Mouse (Mus musculus) E14TG2a.4 (cell line): Measurements from ENCODE around the gene Zfp92.

Source experiments
- CTCF ChIP-seq: conservative IDR thresholded peaks from 2 replicates; pipeline ENCODE4 v1.5.1; 2014; ENCODE audit warnings: low read length
- NANOG ChIP-seq: IDR thresholded peaks from 2 replicates; pipeline ENCODE4 v1.6.1; 2014; ENCODE audit warnings: borderline replicate concordance, low read length, mixed read lengths
- POU5F1 ChIP-seq: IDR thresholded peaks from 2 replicates; pipeline ENCODE4 v1.6.1; 2014; ENCODE audit warnings: low read length, borderline replicate concordance

GRCm38 (mm10) chrX:73460792-73461191, 49.9 kb downstream of the Zfp92 start:
- TF ChIP-seq CTCF (no peak), NANOG (no peak), POU5F1 (no peak)
